Comparison of ENCODE assay signal across 26 mouse cellular contexts in genomic region chr1:187868427-187868826, GRCm38 (mm10).
DNase-seq lines count a peak whose midpoint lies in the region; ATAC-seq and TF ChIP-seq lines count a peak whose summit lies in the region.
"Had no signal": no experiment of that assay in that cellular context is flagged by ENCODE, and none has a peak within 500 bp of the region (broad histone marks: within the 10 kb centered on the region; RNA-seq: fewer than 3 reads in every experiment).

No protein-coding gene starts in this region.

- no peak for TF ChIP-seq CTCF in heart, adult 2 months (IDR thresholded peaks at IDR 0.05)

- no peak for TF ChIP-seq POLR2A in heart, adult 2 months (IDR thresholded peaks at IDR 0.05; ENCODE audit: insufficient read depth, low read depth, low read length)

- no peak for ATAC-seq in limb, embryonic 11.5 days (ENCODE audit: insufficient number of reproducible peaks, low FRiP score, low TSS enrichment, low read depth)
- ATAC-seq in granulocyte monocyte progenitor cell, adult 5-6 weeks (replicated peaks; ENCODE audit: poor library complexity, severe bottlenecking) = peak; percentile 59
- peak; percentile 71 for ATAC-seq in megakaryocyte progenitor cell, adult 5-6 weeks (replicated peaks; ENCODE audit: poor library complexity)
- ATAC-seq: CD4-positive, CD25-positive, alpha-beta regulatory T cell, adult 4 months; forebrain, embryonic 13.5 days; forebrain, postnatal 0 days; hindbrain, embryonic 16.5 days; intestine, embryonic 15.5 days had no signal

- 78% methylated on average over 7 of the region's 7 CpGs for WGBS in heart, adult 2 months
- 10% methylated on average over 7 of the region's 7 CpGs for whole genome bisulfite sequencing in limb, embryonic 11.5 days
- WGBS in limb, embryonic 10.5 days = 27% methylated on average over 7 of the region's 7 CpGs

- H3K4me2 ChIP-seq in limb, embryonic 11.5 days (ENCODE audit: low read depth, severe bottlenecking) = no peak overlapping the region
- H3K4me2 ChIP-seq: forebrain, embryonic 13.5 days; heart, embryonic 15.5 days; hindbrain, embryonic 13.5 days; intestine, embryonic 15.5 days had no signal

- no peak for DNase-seq in heart, adult 2 months
- DNase-seq in heart, postnatal 10 days = no peak
- no peak for DNase-seq in limb, embryonic 11.5 days (ENCODE audit: low spot score)
- DNase-seq in limb, embryonic 10.5 days (ENCODE audit: low spot score) = no peak
- no peak for DNase-seq in testis, postnatal 14 days (ENCODE audit: low spot score)
- DNase-seq: cerebellum, adult 11 months; cerebellum, adult 2 months; cerebellum, adult 9-11 months; cerebellum, postnatal 25 days; embryo, embryonic 11 days; forebrain, postnatal 0 days; gastrocnemius, adult 2 months; gastrocnemius, postnatal 14 days; heart, postnatal 14 days; kidney, adult 11 months had no signal

- H3K4me3 ChIP-seq in heart, adult 2 months = no peak overlapping the region
- no peak overlapping the region for H3K4me3 ChIP-seq in limb, embryonic 11.5 days (ENCODE audit: low read depth, low read length)
- H3K4me3 ChIP-seq in limb, embryonic 10.5 days = no peak overlapping the region
- H3K4me3 ChIP-seq: forebrain, embryonic 10.5 days; forebrain, embryonic 13.5 days; gastrocnemius, adult 2 months; heart, embryonic 10.5 days; heart, embryonic 15.5 days; hindbrain, embryonic 10.5 days; hindbrain, embryonic 13.5 days; intestine, embryonic 15.5 days had no signal

- H3K36me3 ChIP-seq in heart, adult 2 months (ENCODE audit: control insufficient read depth, insufficient read depth, low read length) = peaks cover 2% of the 10 kb centered on the region; the same call in 1 of the 2 replicates
- H3K36me3 ChIP-seq in limb, embryonic 11.5 days (ENCODE audit: control insufficient read depth, insufficient read depth, low read length) = no peaks in the 10 kb centered on the region
- no peaks in the 10 kb centered on the region for H3K36me3 ChIP-seq in limb, embryonic 10.5 days
- H3K36me3 ChIP-seq: forebrain, embryonic 10.5 days; heart, embryonic 10.5 days; heart, embryonic 15.5 days; hindbrain, embryonic 10.5 days; hindbrain, embryonic 13.5 days; intestine, embryonic 15.5 days had no signal

- no peak for TF ChIP-seq EP300 in heart, adult 2 months (IDR thresholded peaks at IDR 0.05; ENCODE audit: insufficient read depth, low read depth, low read length)

- H3K4me1 ChIP-seq in heart, adult 2 months (ENCODE audit: control insufficient read depth, insufficient read depth, low read length) = no peaks in the 10 kb centered on the region; the same call in 1 of the 2 replicates
- H3K4me1 ChIP-seq in limb, embryonic 11.5 days (ENCODE audit: control insufficient read depth, insufficient read depth, low read length) = 0 out of 2 replicates have a peak, but pooled peaks cover 5% of the 10 kb centered on the region
- H3K4me1 ChIP-seq in limb, embryonic 10.5 days = peaks cover 15% of the 10 kb centered on the region
- H3K4me1 ChIP-seq: forebrain, embryonic 13.5 days had no signal

- peak overlapping the region; percentile 36 for H3K27ac ChIP-seq in heart, adult 2 months
- 0 out of 2 replicates have a peak overlapping the region, but pooled peaks have one; percentile 8 for H3K27ac ChIP-seq in limb, embryonic 11.5 days (replicated peaks; ENCODE audit: low read depth, low read length)
- no peak overlapping the region for H3K27ac ChIP-seq in limb, embryonic 10.5 days
- H3K27ac ChIP-seq: forebrain, embryonic 10.5 days; forebrain, embryonic 13.5 days; gastrocnemius, adult 2 months; heart, embryonic 10.5 days; heart, embryonic 15.5 days; hindbrain, embryonic 10.5 days; hindbrain, embryonic 13.5 days; intestine, embryonic 15.5 days had no signal

- intact Hi-C loops in heart, adult 2 months (cut with DNase I) = no loop called here
- intact Hi-C loops in heart, postnatal 10 days (cut with DNase I) = no loop called here

- no peaks in the 10 kb centered on the region for H3K9me3 ChIP-seq in limb, embryonic 11.5 days (ENCODE audit: control insufficient read depth, low read length)
- no peaks in the 10 kb centered on the region for H3K9me3 ChIP-seq in limb, embryonic 10.5 days (replicated peaks)
- H3K9me3 ChIP-seq: forebrain, embryonic 10.5 days; forebrain, embryonic 13.5 days; heart, embryonic 10.5 days; heart, embryonic 15.5 days; hindbrain, embryonic 10.5 days; hindbrain, embryonic 13.5 days; intestine, embryonic 15.5 days had no signal

- no peaks in the 10 kb centered on the region for H3K79me2 ChIP-seq in heart, adult 2 months (replicated peaks; ENCODE audit: control insufficient read depth, insufficient read depth, low read length)

- H3K9ac ChIP-seq in heart, adult 2 months (ENCODE audit: low read depth, low read length) = no peak overlapping the region
- H3K9ac ChIP-seq in limb, embryonic 11.5 days (ENCODE audit: low read length) = no peak overlapping the region
- H3K9ac ChIP-seq: forebrain, embryonic 13.5 days; forebrain, postnatal 0 days; heart, embryonic 15.5 days; hindbrain, embryonic 13.5 days; intestine, embryonic 15.5 days had no signal

- no peaks in the 10 kb centered on the region for H3K27me3 ChIP-seq in heart, adult 2 months (ENCODE audit: control insufficient read depth, insufficient read depth, low read length)
- H3K27me3 ChIP-seq in limb, embryonic 11.5 days (ENCODE audit: control insufficient read depth, insufficient read depth, low read length) = no peaks in the 10 kb centered on the region
- H3K27me3 ChIP-seq in limb, embryonic 10.5 days (ENCODE audit: low read depth, poor library complexity, severe bottlenecking) = no peaks in the 10 kb centered on the region
- H3K27me3 ChIP-seq: forebrain, embryonic 13.5 days; heart, embryonic 15.5 days; hindbrain, embryonic 13.5 days; intestine, embryonic 15.5 days had no signal
